Mouse (Mus musculus): Measurements from ENCODE around the gene Osbpl11.

DNA sequence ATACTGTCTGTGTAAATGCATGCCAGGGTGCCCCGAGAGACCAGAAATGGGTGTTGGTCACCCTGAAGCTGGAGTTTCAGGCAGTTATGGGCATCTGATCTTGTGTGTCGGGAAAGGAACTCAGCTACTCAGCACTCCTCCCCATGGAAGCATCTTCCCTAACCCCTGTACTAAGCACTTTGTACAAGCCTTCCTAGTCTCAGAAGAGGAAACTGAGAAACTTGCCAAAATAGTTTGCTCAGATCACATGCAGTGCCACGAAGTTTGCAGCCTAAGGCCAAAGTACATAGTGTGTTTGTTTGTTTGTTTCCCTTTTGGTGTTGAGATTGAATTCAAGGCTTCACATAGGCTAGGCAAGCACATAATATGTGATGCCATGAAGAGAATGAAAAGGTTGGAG lies 5.0 kb upstream of the Osbpl11 start:
- TF ChIP-seq CTCF (conservative IDR thresholded peaks at IDR 0.05; ENCODE audit: insufficient read depth, insufficient read length, low read depth, low read length): no peak
- TF ChIP-seq POLR2A (IDR thresholded peaks at IDR 0.05; ENCODE audit: low read depth, low read length): no peak
